Comparison of ENCODE assay signal across 10 mouse cellular contexts in the genomic region with DNA sequence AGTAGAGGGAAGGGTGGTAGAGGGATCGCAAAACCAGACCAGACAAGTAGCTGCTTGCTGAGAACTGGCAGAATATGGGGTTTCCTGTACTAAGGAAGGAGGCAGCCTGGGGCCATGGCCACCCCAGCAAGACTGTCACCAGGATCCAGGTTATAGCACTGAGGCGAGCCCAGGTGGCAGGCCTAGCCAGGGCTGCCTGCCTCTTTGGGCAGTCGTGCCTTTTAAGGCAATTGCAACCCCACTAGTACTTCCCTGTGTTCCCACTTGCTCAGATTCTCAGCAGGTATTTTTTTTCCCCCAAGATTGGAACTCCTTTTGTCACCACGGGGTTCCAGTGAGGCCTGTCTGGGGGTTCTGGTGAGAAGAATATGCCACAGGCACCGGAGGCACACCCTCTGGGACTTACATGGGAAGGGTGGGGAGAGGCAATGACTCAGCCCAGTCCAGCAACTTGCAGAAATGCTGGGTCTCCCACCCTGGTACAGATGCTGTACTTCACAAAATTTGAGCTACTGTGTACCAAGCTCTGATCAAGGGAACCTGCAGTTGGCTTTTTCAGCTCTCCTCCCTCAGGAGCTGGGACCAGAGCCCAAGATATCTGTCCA. TPM values are rescaled to one million over a fixed set of nuclear protein-coding genes. Genes with fewer than 3 reads are reported as not detected.
DNase-seq lines count a peak whose midpoint lies in the region; ATAC-seq and TF ChIP-seq lines count a peak whose summit lies in the region.
"Had no signal": no experiment of that assay in that cellular context is flagged by ENCODE, and none has a peak within 500 bp of the region (broad histone marks: within the 10 kb centered on the region; RNA-seq: fewer than 3 reads in every experiment).

No protein-coding gene starts in this region.

- no peak overlapping the region for H3K4me3 ChIP-seq in gastrocnemius, adult 2 months
- H3K4me3 ChIP-seq in midbrain, embryonic 10.5 days: no peak overlapping the region
- H3K4me3 ChIP-seq in midbrain, embryonic 13.5 days (replicated peaks): no peak overlapping the region
- no peak overlapping the region for H3K4me3 ChIP-seq in limb, embryonic 15.5 days
- no peak overlapping the region for H3K4me3 ChIP-seq in stomach, embryonic 16.5 days (replicated peaks; ENCODE audit: low read length)

- H3K36me3 ChIP-seq in midbrain, embryonic 10.5 days: peaks cover 46% of the 10 kb centered on the region
- H3K36me3 ChIP-seq in midbrain, embryonic 13.5 days: peaks cover 46% of the 10 kb centered on the region
- peaks cover 47% of the 10 kb centered on the region for H3K36me3 ChIP-seq in limb, embryonic 15.5 days
- H3K36me3 ChIP-seq in stomach, embryonic 16.5 days (ENCODE audit: control insufficient read depth, insufficient read depth, low read length): peaks cover 20% of the 10 kb centered on the region

- H3K9ac ChIP-seq in midbrain, embryonic 13.5 days (replicated peaks): no peak overlapping the region
- no peak overlapping the region for H3K9ac ChIP-seq in limb, embryonic 15.5 days
- no peak overlapping the region for H3K9ac ChIP-seq in stomach, embryonic 16.5 days (ENCODE audit: low read length)

- TF ChIP-seq CTCF in gastrocnemius, adult 2 months (IDR thresholded peaks at IDR 0.05): no peak

- 30% methylated on average over 5 of the region's 5 CpGs for WGBS in midbrain, embryonic 10.5 days
- 32% methylated on average over 5 of the region's 5 CpGs for WGBS in midbrain, embryonic 13.5 days
- 13% methylated on average over 5 of the region's 5 CpGs for WGBS in limb, embryonic 15.5 days
- WGBS in stomach, embryonic 16.5 days: 31% methylated on average over 5 of the region's 5 CpGs

- H3K27me3 ChIP-seq in midbrain, embryonic 10.5 days (ENCODE audit: low read depth, poor library complexity, severe bottlenecking): no peaks in the 10 kb centered on the region
- H3K27me3 ChIP-seq in midbrain, embryonic 13.5 days: no peaks in the 10 kb centered on the region
- H3K27me3 ChIP-seq in limb, embryonic 15.5 days: no peaks in the 10 kb centered on the region
- no peaks in the 10 kb centered on the region for H3K27me3 ChIP-seq in stomach, embryonic 16.5 days (ENCODE audit: control insufficient read depth, insufficient read depth, low read length)

- no peak for ATAC-seq in midbrain, embryonic 13.5 days
- peak; percentile 8; the same call in 1 of the 2 replicates for ATAC-seq in limb, embryonic 15.5 days (ENCODE audit: insufficient number of reproducible peaks, low FRiP score, low TSS enrichment, low read depth)
- peak; percentile 71 for ATAC-seq in stomach, embryonic 16.5 days (ENCODE audit: insufficient read depth, low FRiP score)

- no peak for DNase-seq in gastrocnemius, adult 2 months
- no peak for DNase-seq in gastrocnemius, adult 18-20 months (ENCODE audit: low spot score)
- DNase-seq in midbrain, embryonic 10.5 days (ENCODE audit: low spot score): peak; percentile 26
- no peak for DNase-seq in right cerebral cortex, adult 2 months (ENCODE audit: low spot score in 2 of 2)
- DNase-seq in urinary bladder, adult 18-20 months (ENCODE audit: low spot score in 2 of 2): no peak
- DNase-seq: cerebellum, adult 11-12 months; lung, postnatal 14 days had no signal

- H3K4me2 ChIP-seq in midbrain, embryonic 13.5 days (replicated peaks): no peak overlapping the region
- H3K4me2 ChIP-seq in limb, embryonic 15.5 days: no peak overlapping the region
- H3K4me2 ChIP-seq in stomach, embryonic 16.5 days (ENCODE audit: low read depth, low read length): no peak overlapping the region

- peaks cover 29% of the 10 kb centered on the region for H3K4me1 ChIP-seq in midbrain, embryonic 10.5 days
- H3K4me1 ChIP-seq in midbrain, embryonic 13.5 days (replicated peaks): peaks cover 10% of the 10 kb centered on the region
- H3K4me1 ChIP-seq in limb, embryonic 15.5 days: peaks cover 35% of the 10 kb centered on the region
- H3K4me1 ChIP-seq in stomach, embryonic 16.5 days (ENCODE audit: control insufficient read depth, insufficient read depth, low read length): peaks cover 10% of the 10 kb centered on the region

- intact Hi-C loops in gastrocnemius, adult 2 months (cut with DNase I): loop anchor here (2.0 kb wide), 1 partner anchor 63 kb away; no protein-coding TSS in a partner anchor

- H3K9me3 ChIP-seq in midbrain, embryonic 10.5 days (replicated peaks): no peaks in the 10 kb centered on the region
- H3K9me3 ChIP-seq in midbrain, embryonic 13.5 days: no peaks in the 10 kb centered on the region
- no peaks in the 10 kb centered on the region for H3K9me3 ChIP-seq in limb, embryonic 15.5 days
- no peaks in the 10 kb centered on the region for H3K9me3 ChIP-seq in stomach, embryonic 16.5 days (replicated peaks; ENCODE audit: control insufficient read depth, low read length)

- peak overlapping the region; percentile 88 for H3K27ac ChIP-seq in gastrocnemius, adult 2 months
- no peak overlapping the region for H3K27ac ChIP-seq in midbrain, embryonic 10.5 days (replicated peaks)
- H3K27ac ChIP-seq in midbrain, embryonic 13.5 days: no peak overlapping the region
- peak overlapping the region; percentile 80 for H3K27ac ChIP-seq in limb, embryonic 15.5 days
- peak overlapping the region; percentile 92 for H3K27ac ChIP-seq in stomach, embryonic 16.5 days (ENCODE audit: low read length)

RNA-seq across cellular contexts. Expression of gene Syngr1, which starts 15.3 kb away (rescaled TPM):
- 10 to 100 TPM; 46.1 to 46.4 TPM for total RNA-seq in gastrocnemius, adult 2 months (2021)
- 10 to 100 TPM; 54.8 to 60.6 TPM for total RNA-seq in gastrocnemius, adult 18-20 months (2021)
- 7.3 and 7.7 TPM in 2 replicates for polyA plus RNA-seq in midbrain, embryonic 10.5 days (2016; fragmentation: Nextera tagmentation; extraction: Ambion mirVana)
- polyA plus RNA-seq in midbrain, embryonic 13.5 days (2015; fragmentation: Nextera tagmentation; extraction: Ambion mirVana): 20.6 and 26.2 TPM in 2 replicates
- 10.4 and 12.0 TPM in 2 replicates for polyA plus RNA-seq in limb, embryonic 15.5 days (2015; fragmentation: Nextera tagmentation; extraction: Ambion mirVana)
- polyA plus RNA-seq in stomach, embryonic 16.5 days (2015; fragmentation: Nextera tagmentation; extraction: Ambion mirVana): 43.1 and 55.2 TPM in 2 replicates

RNA-seq across cellular contexts. Expression of gene Rpl3, which starts 15.8 kb away (rescaled TPM):
- total RNA-seq in gastrocnemius, adult 2 months (2021): 10 to 100 TPM; 38.6 to 51.4 TPM
- 10 to 100 TPM; 37.2 to 48.3 TPM for total RNA-seq in gastrocnemius, adult 18-20 months (2021)
- polyA plus RNA-seq in midbrain, embryonic 10.5 days (2016; fragmentation: Nextera tagmentation; extraction: Ambion mirVana): 866 and 996 TPM in 2 replicates
- 608 and 612 TPM in 2 replicates for polyA plus RNA-seq in midbrain, embryonic 13.5 days (2015; fragmentation: Nextera tagmentation; extraction: Ambion mirVana)
- polyA plus RNA-seq in limb, embryonic 15.5 days (2015; fragmentation: Nextera tagmentation; extraction: Ambion mirVana): 1,003 and 1,080 TPM in 2 replicates
- 835 and 1,068 TPM in 2 replicates for polyA plus RNA-seq in stomach, embryonic 16.5 days (2015; fragmentation: Nextera tagmentation; extraction: Ambion mirVana)

RNA-seq across cellular contexts. Expression of gene Tab1, which starts 57.1 kb away (rescaled TPM):
- 10 to 100 TPM; 13.0 to 16.1 TPM for total RNA-seq in gastrocnemius, adult 2 months (2021)
- 10 to 100 TPM; 11.0 to 12.5 TPM for total RNA-seq in gastrocnemius, adult 18-20 months (2021)
- polyA plus RNA-seq in midbrain, embryonic 10.5 days (2016; fragmentation: Nextera tagmentation; extraction: Ambion mirVana): 40.0 and 48.9 TPM in 2 replicates
- polyA plus RNA-seq in midbrain, embryonic 13.5 days (2015; fragmentation: Nextera tagmentation; extraction: Ambion mirVana): 41.1 and 43.0 TPM in 2 replicates
- 33.8 and 34.7 TPM in 2 replicates for polyA plus RNA-seq in limb, embryonic 15.5 days (2015; fragmentation: Nextera tagmentation; extraction: Ambion mirVana)
- 29.3 and 35.6 TPM in 2 replicates for polyA plus RNA-seq in stomach, embryonic 16.5 days (2015; fragmentation: Nextera tagmentation; extraction: Ambion mirVana)

Comparison
In these comparisons a context has a peak if more than half of its experiments do, and no peak if none do; other contexts are left out.
1. H3K27ac ChIP-seq: peak in gastrocnemius, adult 2 months (single experiment), limb, embryonic 15.5 days (single experiment) and stomach, embryonic 16.5 days (single experiment); none in midbrain, embryonic 10.5 days (single experiment) and midbrain, embryonic 13.5 days (single experiment).